Mouse (Mus musculus): Measurements from ENCODE around the gene Ints1.
"Not testable (repeated sequence)": the region's sequence is repeated elsewhere in the genome, so short reads cannot be mapped to it uniquely, and the experiment has no call there.

- not testable (repeated sequence) for TF ChIP-seq CTCF (IDR thresholded peaks at IDR 0.05; ENCODE audit: borderline replicate concordance, extremely low read depth, insufficient read depth, insufficient read length); POLR2A (IDR thresholded peaks at IDR 0.05; ENCODE audit: borderline replicate concordance, extremely low read depth, insufficient read depth, insufficient read length, poor library complexity, severe bottlenecking)
These were observed 32.8 kb downstream of the Ints1 start for GRCm38 (mm10) chr5:139742640-139743039.

All from brain, embryonic 14.5 days (tissue).